Mouse (Mus musculus): Measurements from ENCODE around the gene Txn1.

DNA sequence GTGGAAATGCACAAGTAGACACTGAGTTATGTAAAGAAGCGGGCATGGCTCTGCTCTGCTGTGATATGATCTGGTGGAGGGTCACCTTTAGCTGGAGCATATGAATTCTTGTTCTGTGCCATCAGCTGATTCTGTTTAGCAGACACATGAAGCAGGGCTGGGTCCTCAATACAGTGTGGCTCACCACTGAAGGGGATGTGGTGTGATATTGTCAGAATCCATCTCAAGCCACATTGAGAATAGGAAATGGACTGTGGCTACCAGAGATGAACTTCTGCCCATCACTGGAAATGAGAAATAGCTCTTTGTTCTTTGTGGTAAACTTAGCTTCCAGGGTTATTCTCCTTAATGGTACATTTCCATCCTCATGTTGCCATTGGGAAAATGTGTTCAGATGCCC is 35.2 kb upstream of the Txn1 start:
- TF ChIP-seq TAL1 (IDR thresholded peaks at IDR 0.05; ENCODE audit: low read length) (no peak), GATA1 (IDR thresholded peaks at IDR 0.05; ENCODE audit: low read length) (no peak)
